Mouse (Mus musculus): ENCODE results near the gene Sypl. TPM values are rescaled to one million over a fixed set of nuclear protein-coding genes. Genes with fewer than 3 reads are reported as not detected.
A peak's percentile ranks its signal among the peaks of the same experiment; 100 is the strongest.

Gene Sypl
- polyA plus RNA-seq, 1 experiment from 2014 or later: 38.7 TPM

DNA sequence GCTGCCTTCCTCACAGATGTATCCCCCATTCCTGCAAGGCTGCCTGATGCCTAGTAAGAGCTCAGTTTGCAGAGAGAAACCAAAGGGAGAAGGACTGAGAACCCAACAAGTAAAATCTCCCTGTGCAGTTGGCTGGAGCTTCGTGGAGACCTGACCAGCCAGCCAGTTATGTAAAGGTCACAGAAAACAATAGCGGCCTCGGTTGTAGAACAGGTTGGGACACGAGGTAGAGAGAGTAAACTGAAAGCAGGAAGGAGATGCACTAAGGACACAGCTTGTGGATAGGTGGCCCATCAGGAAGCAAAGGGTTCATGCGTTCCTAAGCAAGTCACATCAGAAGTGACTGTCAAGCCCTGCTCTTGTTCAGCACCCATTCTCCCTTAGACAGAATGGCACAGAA, 52.2 kb downstream of the Sypl start:
- Histone ChIP-seq H3K4me2 (ENCODE audit: low read depth, low read length) (no peak overlapping the region), H3K36me3 (ENCODE audit: control insufficient read depth, insufficient read depth, low read length) (no peaks in the 10 kb centered on the region), H3K9me3 (ENCODE audit: control insufficient read depth, low read length) (no peaks in the 10 kb centered on the region), H3K9ac (replicated peaks; ENCODE audit: low read depth, low read length) (no peak overlapping the region), H3K27me3 (ENCODE audit: control insufficient read depth, insufficient read depth, low read length) (no peaks in the 10 kb centered on the region), H3K4me1 (ENCODE audit: control insufficient read depth, insufficient read depth, low read length) (no peaks in the 10 kb centered on the region), H3K27ac (ENCODE audit: low read depth, low read length) (no peak overlapping the region), H3K4me3 (ENCODE audit: low read depth, low read length) (no peak overlapping the region)
- ATAC-seq (ENCODE audit: low read depth): no peak
- WGBS: 89% methylated on average over 5 of the region's 5 CpGs

GRCm38 (mm10) chr12:33007176-33007575, 53.5 kb downstream of the Sypl start:
- Histone ChIP-seq H3K36me3 (ENCODE audit: control insufficient read depth, insufficient read depth, low read length) (no peaks in the 10 kb centered on the region), H3K27ac (ENCODE audit: low read depth, low read length) (no peak overlapping the region), H3K9ac (replicated peaks; ENCODE audit: low read depth, low read length) (no peak overlapping the region), H3K4me3 (ENCODE audit: low read depth, low read length) (no peak overlapping the region), H3K9me3 (ENCODE audit: control insufficient read depth, low read length) (no peaks in the 10 kb centered on the region), H3K4me1 (ENCODE audit: control insufficient read depth, insufficient read depth, low read length) (no peaks in the 10 kb centered on the region), H3K27me3 (ENCODE audit: control insufficient read depth, insufficient read depth, low read length) (no peaks in the 10 kb centered on the region), H3K4me2 (ENCODE audit: low read depth, low read length) (no peak overlapping the region)
- WGBS: 93% methylated on average over 2 of the region's 2 CpGs
- ATAC-seq (ENCODE audit: low read depth): no peak

GRCm38 (mm10) chr12:33008305-33009110, 54.8 kb downstream of the Sypl start:
- Histone ChIP-seq H3K27me3 (ENCODE audit: control insufficient read depth, insufficient read depth, low read length) (no peaks in the 10 kb centered on the region), H3K4me1 (ENCODE audit: control insufficient read depth, insufficient read depth, low read length) (no peaks in the 10 kb centered on the region), H3K4me3 (ENCODE audit: low read depth, low read length) (no peak overlapping the region), H3K4me2 (ENCODE audit: low read depth, low read length) (no peak overlapping the region), H3K9ac (replicated peaks; ENCODE audit: low read depth, low read length) (no peak overlapping the region), H3K36me3 (ENCODE audit: control insufficient read depth, insufficient read depth, low read length) (no peaks in the 10 kb centered on the region), H3K9me3 (ENCODE audit: control insufficient read depth, low read length) (no peaks in the 10 kb centered on the region), H3K27ac (ENCODE audit: low read depth, low read length) (no peak overlapping the region)
- 59% methylated on average over 7 of the region's 7 CpGs for WGBS
- no peak for ATAC-seq (ENCODE audit: low read depth)

DNA sequence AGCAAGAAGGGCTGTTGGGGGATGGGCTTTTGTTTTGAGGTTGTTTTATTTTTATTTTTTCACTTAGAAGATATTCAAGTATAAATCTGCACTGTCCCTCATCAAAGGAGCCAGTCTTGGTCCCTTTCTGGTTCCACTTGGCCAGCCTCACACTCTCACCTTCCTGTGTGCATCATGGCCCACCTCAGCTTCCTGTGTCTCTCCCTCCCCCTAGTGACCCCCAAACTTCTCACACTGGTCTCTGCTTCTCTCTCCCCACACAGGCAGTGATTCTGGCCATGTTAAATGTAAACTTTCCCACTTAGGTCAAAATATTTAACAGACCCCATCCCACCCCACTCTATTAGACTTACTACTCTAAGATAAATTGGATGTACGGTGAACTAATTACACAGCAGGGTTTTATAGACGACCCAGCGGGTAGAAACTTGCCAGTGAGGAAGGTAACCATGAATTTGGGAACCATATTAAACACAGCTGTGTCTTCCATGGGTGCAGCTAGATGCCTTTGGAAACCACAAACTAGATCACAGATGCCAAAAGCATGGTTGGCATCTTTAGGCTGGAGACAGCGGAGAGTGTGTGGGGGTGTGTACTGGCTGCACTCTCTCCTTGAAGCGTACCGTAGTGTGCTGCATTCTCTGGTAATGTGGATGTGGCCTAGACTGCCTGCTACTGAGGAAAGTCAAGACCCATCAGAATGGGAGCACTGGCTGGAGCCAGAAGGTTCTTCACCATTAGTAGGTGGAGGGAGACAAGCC, 55.7 kb downstream of the Sypl start:
- Histone ChIP-seq H3K9me3 (ENCODE audit: control insufficient read depth, low read length) (no peaks in the 10 kb centered on the region), H3K4me1 (ENCODE audit: control insufficient read depth, insufficient read depth, low read length) (no peaks in the 10 kb centered on the region), H3K36me3 (ENCODE audit: control insufficient read depth, insufficient read depth, low read length) (no peaks in the 10 kb centered on the region), H3K27ac (ENCODE audit: low read depth, low read length) (no peak overlapping the region), H3K9ac (replicated peaks; ENCODE audit: low read depth, low read length) (no peak overlapping the region), H3K4me3 (ENCODE audit: low read depth, low read length) (no peak overlapping the region), H3K4me2 (ENCODE audit: low read depth, low read length) (no peak overlapping the region), H3K27me3 (ENCODE audit: control insufficient read depth, insufficient read depth, low read length) (no peaks in the 10 kb centered on the region)
- WGBS: 88% methylated on average over 6 of the region's 6 CpGs
- ATAC-seq (ENCODE audit: low read depth): no peak

DNA sequence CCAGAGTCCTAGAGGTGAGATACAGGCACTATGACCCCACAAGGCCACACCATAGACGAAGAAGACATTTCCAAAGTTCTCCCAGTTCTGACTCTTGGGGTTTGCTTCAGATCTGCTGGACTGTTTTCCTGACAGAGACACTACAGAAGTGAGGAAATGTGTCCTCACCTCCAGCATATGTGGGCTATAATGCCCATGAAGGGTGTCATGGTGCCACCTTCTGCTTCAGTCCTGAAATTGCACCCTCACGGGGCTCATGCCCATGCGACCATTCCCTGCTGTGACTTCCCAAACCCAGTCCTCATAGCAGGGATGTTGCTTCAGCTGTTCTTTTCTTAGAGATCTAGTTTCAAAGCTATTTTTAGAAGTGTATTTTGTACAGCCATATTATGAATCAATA, 56.3 kb downstream of the Sypl start:
- WGBS: 39% methylated on average over 3 of the region's 3 CpGs
- H3K27ac ChIP-seq (ENCODE audit: low read depth, low read length): no peak overlapping the region
- H3K4me3 ChIP-seq (ENCODE audit: low read depth, low read length): no peak overlapping the region
- no peaks in the 10 kb centered on the region for H3K27me3 ChIP-seq (ENCODE audit: control insufficient read depth, insufficient read depth, low read length)
- H3K9me3 ChIP-seq (ENCODE audit: control insufficient read depth, low read length): no peaks in the 10 kb centered on the region
- H3K4me1 ChIP-seq (ENCODE audit: control insufficient read depth, insufficient read depth, low read length): no peaks in the 10 kb centered on the region
- H3K36me3 ChIP-seq (ENCODE audit: control insufficient read depth, insufficient read depth, low read length): no peaks in the 10 kb centered on the region
- ATAC-seq (ENCODE audit: low read depth): peak; percentile 41; the same call in 1 of the 2 replicates
- H3K9ac ChIP-seq (replicated peaks; ENCODE audit: low read depth, low read length): no peak overlapping the region
- H3K4me2 ChIP-seq (ENCODE audit: low read depth, low read length): no peak overlapping the region

GRCm38 (mm10) chr12:33014050-33014796, 60.5 kb downstream of the Sypl start:
- Histone ChIP-seq H3K4me3 (ENCODE audit: low read depth, low read length) (no peak overlapping the region), H3K4me1 (ENCODE audit: control insufficient read depth, insufficient read depth, low read length) (no peaks in the 10 kb centered on the region), H3K36me3 (ENCODE audit: control insufficient read depth, insufficient read depth, low read length) (no peaks in the 10 kb centered on the region), H3K27me3 (ENCODE audit: control insufficient read depth, insufficient read depth, low read length) (no peaks in the 10 kb centered on the region), H3K27ac (ENCODE audit: low read depth, low read length) (no peak overlapping the region), H3K9me3 (ENCODE audit: control insufficient read depth, low read length) (no peaks in the 10 kb centered on the region), H3K9ac (replicated peaks; ENCODE audit: low read depth, low read length) (no peak overlapping the region), H3K4me2 (ENCODE audit: low read depth, low read length) (no peak overlapping the region)
- 30% methylated on average over 7 of the region's 7 CpGs for WGBS
- ATAC-seq (ENCODE audit: low read depth): no peak

GRCm38 (mm10) chr12:33015103-33015502, 61.4 kb downstream of the Sypl start:
- 85% methylated on average over 1 of the region's 1 CpGs for WGBS
- Histone ChIP-seq H3K27me3 (ENCODE audit: control insufficient read depth, insufficient read depth, low read length) (no peaks in the 10 kb centered on the region), H3K9me3 (ENCODE audit: control insufficient read depth, low read length) (no peaks in the 10 kb centered on the region), H3K4me1 (ENCODE audit: control insufficient read depth, insufficient read depth, low read length) (no peaks in the 10 kb centered on the region), H3K36me3 (ENCODE audit: control insufficient read depth, insufficient read depth, low read length) (no peaks in the 10 kb centered on the region), H3K4me3 (ENCODE audit: low read depth, low read length) (no peak overlapping the region), H3K27ac (ENCODE audit: low read depth, low read length) (no peak overlapping the region), H3K9ac (replicated peaks; ENCODE audit: low read depth, low read length) (no peak overlapping the region), H3K4me2 (ENCODE audit: low read depth, low read length) (no peak overlapping the region)
- ATAC-seq (ENCODE audit: low read depth): no peak

DNA sequence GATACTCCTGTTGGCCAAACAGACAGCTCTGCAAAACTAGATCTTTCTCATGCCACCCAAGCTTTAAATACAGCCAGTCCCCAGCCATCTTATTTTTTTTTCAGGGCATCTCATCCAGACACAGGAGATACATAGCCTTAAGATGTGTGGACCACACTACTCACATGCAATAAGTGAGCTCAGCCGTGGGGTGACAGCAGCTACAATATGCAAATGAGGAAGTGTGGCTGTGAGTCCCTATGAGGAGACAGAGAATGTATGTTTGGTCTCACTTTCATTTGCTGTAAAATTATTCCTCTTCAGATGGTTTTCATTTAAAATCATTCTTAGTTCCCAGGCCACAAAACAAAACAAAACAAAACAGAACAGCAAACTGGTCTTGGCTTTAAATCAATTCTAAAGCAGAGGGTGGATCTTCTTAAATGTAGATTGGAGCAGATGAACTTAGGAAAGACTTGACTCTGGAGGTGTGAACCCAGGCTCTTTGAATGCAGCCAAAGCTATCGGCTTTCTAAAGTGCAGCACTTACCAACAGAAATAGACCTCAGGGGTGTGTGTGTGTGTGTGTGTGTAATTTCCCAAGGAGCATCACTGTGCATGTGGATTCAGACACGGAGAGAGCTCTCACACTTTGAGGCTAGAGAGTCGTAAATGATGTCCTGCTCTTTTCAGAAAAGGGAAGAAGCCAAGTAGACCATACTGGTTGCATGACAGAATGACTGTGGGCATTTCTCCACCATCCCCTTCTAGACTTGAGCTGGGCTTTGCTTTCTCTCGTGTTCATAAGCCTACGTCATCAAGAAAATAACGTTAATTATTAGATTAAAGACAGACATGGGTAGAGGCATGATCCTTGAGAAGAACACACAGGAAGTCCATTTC, 63.4 kb downstream of the Sypl start:
- Histone ChIP-seq H3K9ac (replicated peaks; ENCODE audit: low read depth, low read length) (no peak overlapping the region), H3K36me3 (ENCODE audit: control insufficient read depth, insufficient read depth, low read length) (no peaks in the 10 kb centered on the region), H3K4me2 (ENCODE audit: low read depth, low read length) (no peak overlapping the region), H3K27ac (ENCODE audit: low read depth, low read length) (no peak overlapping the region), H3K27me3 (ENCODE audit: control insufficient read depth, insufficient read depth, low read length) (no peaks in the 10 kb centered on the region), H3K9me3 (ENCODE audit: control insufficient read depth, low read length) (no peaks in the 10 kb centered on the region), H3K4me3 (ENCODE audit: low read depth, low read length) (no peak overlapping the region), H3K4me1 (ENCODE audit: control insufficient read depth, insufficient read depth, low read length) (no peaks in the 10 kb centered on the region)
- WGBS: 72% methylated on average over 7 of the region's 7 CpGs
- ATAC-seq (ENCODE audit: low read depth): no peak

All from neural tube, embryonic 14.5 days (tissue).